Mouse (Mus musculus) kidney, postnatal 0 days (tissue): ENCODE measurements around the gene Gtdc1. TPM values are rescaled to one million over a fixed set of nuclear protein-coding genes. Genes with fewer than 3 reads are reported as not detected.

Source experiments
- ATAC-seq: fragments of 200-750 bp; cut with Nextera tagmentation; replicated peaks from 2 replicates; pipeline ENCODE4 v1.8.0; 2017; ENCODE audit warnings: low read depth, moderate number of reproducible peaks, moderate TSS enrichment, moderate library complexity; ENCODE audit not compliant: low FRiP score
- DNase-seq: peaks from one replicate; pipeline ENCODE4 v3.0.0-alpha.2; 2016; ENCODE audit warnings: low spot score
- H3K27ac ChIP-seq: fragments of 300-500 bp; sonication (generic); 2 replicates; pipeline ENCODE4 v1.5.1; 2014; ENCODE audit warnings: mild to moderate bottlenecking
- H3K27me3 ChIP-seq: fragments of 300-500 bp; sonication (generic); 2 replicates; pipeline ENCODE4 v1.6.1; 2014; ENCODE audit warnings: low read length, mixed read lengths; ENCODE audit not compliant: insufficient read depth
- H3K36me3 ChIP-seq: fragments of 300-500 bp; sonication (generic); 2 replicates; pipeline ENCODE4 v1.6.1; 2014; ENCODE audit warnings: low read length, mixed read lengths; ENCODE audit not compliant: insufficient read depth
- H3K4me1 ChIP-seq: fragments of 300-500 bp; sonication (generic); replicated peaks from 2 replicates; pipeline ENCODE4 v1.6.1; 2014; ENCODE audit warnings: antibody characterized with exemption, low read length, mixed read lengths; ENCODE audit not compliant: insufficient read depth
- H3K4me2 ChIP-seq: fragments of 300-500 bp; sonication (generic); 2 replicates; pipeline ENCODE4 v1.6.1; 2014; ENCODE audit warnings: mild to moderate bottlenecking, low read length, moderate library complexity, mixed read lengths
- H3K4me3 ChIP-seq: fragments of 300-500 bp; sonication (generic); replicated peaks from 2 replicates; pipeline ENCODE4 v1.5.1; 2014; ENCODE audit warnings: low read depth, low read length
- H3K9ac ChIP-seq: fragments of 300-500 bp; sonication (generic); 2 replicates; pipeline ENCODE4 v1.6.1; 2014; ENCODE audit warnings: low read depth, low read length
- H3K9me3 ChIP-seq: fragments of 300-500 bp; sonication (generic); replicated peaks from 2 replicates; pipeline ENCODE4 v1.6.1; 2016; ENCODE audit warnings: low read length, inconsistent platforms, mixed read lengths
- CTCF ChIP-seq: IDR thresholded peaks from 2 replicates; pipeline ENCODE4 v1.5.1; 2016; ENCODE audit warnings: antibody characterized with exemption, low read depth, mild to moderate bottlenecking, moderate library complexity
- WGBS: fragments of 180-500 bp; shearing (Covaris S2); extraction: QIAGEN DNeasy Blood & Tissue Kit; methylation state at CpG from one replicate; pipeline ENCODE4 v1.1.7; 2014; 5-methylcytosine and 5-hydroxymethylcytosine counted together
- polyA plus RNA-seq: library from polyadenylated mRNA; unstranded; fragments of >200 nt; fragmentation: Nextera tagmentation; extraction: Ambion mirVana; gene quantifications from 2 replicates; pipeline ENCODE4 v1.2.1, GENCODE M21; 2015

Gtdc1 gene
- polyA plus RNA-seq, 1 experiment from 2014 or later = 10.4 TPM

DNA sequence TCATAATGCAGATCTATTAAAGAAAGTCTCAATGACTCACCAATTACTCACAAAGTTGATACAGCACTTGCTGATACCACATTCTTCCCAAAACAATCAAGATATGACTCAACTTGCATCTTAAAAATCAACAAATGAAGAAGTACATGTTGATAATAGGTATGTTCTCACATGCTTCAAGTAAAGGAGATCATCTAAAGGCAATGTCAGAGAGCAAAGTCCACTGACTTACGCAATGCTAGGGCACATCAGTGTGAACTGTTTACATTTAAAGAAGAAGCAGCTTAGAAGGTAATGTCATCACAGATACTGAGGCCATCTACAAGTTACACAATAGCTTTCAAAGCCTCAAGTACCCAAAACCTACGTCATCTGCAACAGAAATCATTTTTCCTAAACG, 7.0 kb downstream of the Gtdc1 start:
- Histone ChIP-seq H3K9me3 (no peaks in the 10 kb centered on the region), H3K4me3 (no peak overlapping the region), H3K27me3 (no peaks in the 10 kb centered on the region), H3K9ac (no peak overlapping the region), H3K4me2 (no peak overlapping the region), H3K27ac (no peak overlapping the region), H3K4me1 (0 out of 2 replicates have a peak, but pooled peaks cover under 1% of the 10 kb centered on the region), H3K36me3 (no peaks in the 10 kb centered on the region)
- ATAC-seq (no peak), DNase-seq (no peak)
- no peak for TF ChIP-seq CTCF
- 82% methylated on average over 3 of the region's 3 CpGs for WGBS

DNA sequence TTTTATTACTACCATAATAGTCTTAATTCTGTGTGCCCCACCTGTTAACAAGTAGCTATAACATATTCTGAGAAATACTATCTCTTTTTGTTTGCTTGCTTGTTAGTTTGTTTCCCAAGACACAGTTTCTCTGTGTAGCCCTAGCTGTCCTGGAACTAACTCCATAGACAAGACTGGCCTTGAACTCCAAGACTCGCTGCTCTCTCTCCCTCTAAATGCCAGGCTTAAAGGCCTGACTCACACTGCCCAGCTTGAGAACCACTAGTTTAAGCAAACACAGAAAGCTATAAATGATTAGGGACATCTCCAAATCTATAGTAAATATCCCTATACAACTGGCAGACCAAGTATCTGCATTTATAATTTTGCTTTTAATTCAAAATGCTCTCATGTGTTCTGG, 8.1 kb downstream of the Gtdc1 start:
- Histone ChIP-seq H3K4me1 (no peaks in the 10 kb centered on the region), H3K27me3 (no peaks in the 10 kb centered on the region), H3K9me3 (no peaks in the 10 kb centered on the region), H3K4me2 (no peak overlapping the region), H3K9ac (no peak overlapping the region), H3K4me3 (no peak overlapping the region), H3K36me3 (no peaks in the 10 kb centered on the region), H3K27ac (no peak overlapping the region)
- WGBS = 89% methylated on average over 1 of the region's 1 CpGs
- TF ChIP-seq CTCF = no peak
- DNase-seq (no peak), ATAC-seq (no peak)

DNA sequence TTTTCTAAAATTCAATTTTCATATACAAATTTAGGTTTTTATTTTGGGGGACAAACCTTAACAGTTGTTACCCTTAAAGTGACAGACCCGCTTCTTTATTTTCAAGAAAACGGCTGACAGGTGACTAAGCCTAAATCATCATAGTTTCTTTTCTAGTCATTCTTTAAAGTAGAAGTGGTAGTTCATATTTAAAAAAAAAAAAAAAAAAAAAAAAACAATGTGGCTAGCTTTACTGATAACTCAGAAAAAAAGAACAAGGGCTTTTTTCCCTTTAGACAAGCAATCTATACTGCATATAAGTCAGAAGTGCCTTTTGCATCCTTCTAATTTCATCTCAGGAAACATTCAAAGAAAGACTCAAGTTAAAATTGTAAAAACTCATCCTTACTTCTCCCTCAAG, 8.7 kb downstream of the Gtdc1 start:
- ATAC-seq = no peak
- WGBS = 89% methylated on average over 2 of the region's 2 CpGs
- TF ChIP-seq CTCF = no peak

DNA sequence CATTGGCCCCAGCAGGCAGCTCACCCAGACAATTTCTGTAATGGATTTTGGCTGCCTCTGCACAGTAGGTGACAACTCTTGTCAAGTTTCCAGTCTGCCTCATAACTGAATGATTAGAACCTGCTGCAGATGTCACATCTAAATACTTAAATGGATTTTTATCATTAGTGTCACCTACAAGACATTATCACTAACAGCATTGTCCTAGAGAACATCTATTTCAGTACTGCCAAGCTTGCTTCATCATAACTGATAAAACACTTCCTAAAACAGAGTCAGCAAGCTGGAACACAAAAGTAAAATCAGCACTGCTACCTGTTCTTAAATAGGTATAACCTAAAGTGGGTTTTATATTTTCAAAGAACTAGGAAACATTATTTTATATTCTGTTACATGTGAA, 11.2 kb downstream of the Gtdc1 start:
- Histone ChIP-seq H3K4me3 (no peak overlapping the region), H3K4me1 (no peaks in the 10 kb centered on the region), H3K36me3 (no peaks in the 10 kb centered on the region), H3K9ac (no peak overlapping the region), H3K4me2 (no peak overlapping the region), H3K27me3 (no peaks in the 10 kb centered on the region), H3K27ac (no peak overlapping the region), H3K9me3 (no peaks in the 10 kb centered on the region)
- TF ChIP-seq CTCF = no peak
- DNase-seq (no peak), ATAC-seq (no peak)

More for the DNA sequence above, 8.7 kb downstream of the Gtdc1 start:
- Histone ChIP-seq H3K4me3 (no peak overlapping the region), H3K9me3 (no peaks in the 10 kb centered on the region), H3K27me3 (no peaks in the 10 kb centered on the region), H3K36me3 (no peaks in the 10 kb centered on the region), H3K9ac (no peak overlapping the region), H3K4me2 (no peak overlapping the region), H3K4me1 (no peaks in the 10 kb centered on the region), H3K27ac (no peak overlapping the region)
- no peak for DNase-seq

DNA sequence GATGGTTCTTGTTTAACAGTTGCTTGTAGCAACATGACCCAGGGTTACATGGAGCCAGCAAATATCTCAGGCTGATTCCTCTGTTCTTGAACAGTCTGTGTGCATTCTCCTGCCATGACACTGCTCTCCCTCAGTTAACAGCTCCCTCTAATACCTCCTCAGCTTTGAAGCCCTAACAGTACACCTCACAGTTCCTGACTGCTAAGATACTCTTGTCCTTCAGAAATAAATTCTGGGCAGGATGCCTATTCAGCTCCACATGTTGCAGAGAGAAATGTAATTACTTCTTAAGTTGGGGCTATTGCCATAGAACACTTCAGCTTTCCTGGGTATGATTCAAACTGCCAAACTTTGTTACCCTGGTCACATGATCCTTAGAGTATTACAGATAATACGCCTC, 29.7 kb downstream of the Gtdc1 start:
- TF ChIP-seq CTCF = no peak
- ATAC-seq = no peak
- H3K4me3 ChIP-seq = no peak overlapping the region
- H3K4me1 ChIP-seq = no peaks in the 10 kb centered on the region
- no peaks in the 10 kb centered on the region for H3K9me3 ChIP-seq
- no peaks in the 10 kb centered on the region for H3K36me3 ChIP-seq
- no peak for DNase-seq
- H3K9ac ChIP-seq = no peak overlapping the region
- no peak overlapping the region for H3K27ac ChIP-seq
- no peak overlapping the region for H3K4me2 ChIP-seq
- WGBS = 91% methylated on average over 1 of the region's 1 CpGs
- no peaks in the 10 kb centered on the region for H3K27me3 ChIP-seq

DNA sequence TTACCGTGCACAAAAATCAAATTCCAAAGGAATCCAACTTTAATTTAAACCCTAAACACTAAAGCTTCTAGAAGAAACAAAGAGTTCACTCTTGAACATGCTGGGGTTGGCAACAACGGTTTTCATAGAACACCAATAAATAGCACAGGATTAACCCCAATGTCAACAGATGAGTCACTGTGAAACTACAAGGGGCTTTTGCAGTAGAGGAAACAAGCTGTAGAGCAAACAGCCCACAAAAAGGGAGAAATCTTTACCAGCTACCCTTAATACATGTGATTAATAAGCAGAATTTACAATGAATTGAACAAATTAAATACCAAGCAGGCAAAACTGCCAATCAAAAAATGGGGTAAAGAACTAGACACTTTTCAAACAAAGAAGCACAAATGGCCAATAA, 53.7 kb downstream of the Gtdc1 start:
- TF ChIP-seq CTCF = no peak
- ATAC-seq = no peak
- H3K27ac ChIP-seq = no peak overlapping the region
- no peak overlapping the region for H3K4me2 ChIP-seq
- no peak for DNase-seq
- H3K9me3 ChIP-seq = no peaks in the 10 kb centered on the region
- H3K36me3 ChIP-seq = no peaks in the 10 kb centered on the region
- WGBS = 76% methylated on average over 2 of the region's 2 CpGs
- H3K4me1 ChIP-seq = no peaks in the 10 kb centered on the region
- no peak overlapping the region for H3K9ac ChIP-seq
- no peak overlapping the region for H3K4me3 ChIP-seq
- no peaks in the 10 kb centered on the region for H3K27me3 ChIP-seq

DNA sequence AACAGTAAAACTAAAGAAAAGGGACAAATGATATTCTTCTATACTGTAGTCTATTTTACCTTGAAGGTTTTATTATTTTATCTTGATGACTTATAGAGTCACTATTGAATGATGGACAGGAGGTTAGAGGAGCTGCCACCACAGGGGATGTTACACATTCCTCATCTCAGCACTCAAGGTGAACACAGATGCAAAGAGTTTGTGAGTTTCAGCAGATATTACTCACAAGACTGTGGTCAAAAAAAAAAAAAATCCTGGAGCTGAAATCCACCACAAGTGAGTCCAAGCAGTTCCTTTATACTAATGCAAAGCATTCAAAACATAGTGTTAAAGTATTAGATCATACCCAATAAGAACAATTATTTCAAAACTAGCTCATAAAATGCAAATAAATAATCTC, 62.7 kb downstream of the Gtdc1 start:
- Histone ChIP-seq H3K27ac (no peak overlapping the region), H3K27me3 (no peaks in the 10 kb centered on the region), H3K36me3 (no peaks in the 10 kb centered on the region), H3K9ac (no peak overlapping the region), H3K9me3 (no peaks in the 10 kb centered on the region), H3K4me1 (no peaks in the 10 kb centered on the region), H3K4me2 (no peak overlapping the region), H3K4me3 (no peak overlapping the region)
- TF ChIP-seq CTCF = no peak
- ATAC-seq (no peak), DNase-seq (no peak)
